Mouse (Mus musculus): ENCODE measurements around the gene Dok5. TPM values are rescaled to one million over a fixed set of nuclear protein-coding genes. Genes with fewer than 3 reads are reported as not detected.

Gene Dok5
- total and polyA plus RNA-seq, 2 experiments from 2014 or later = 50.2 to 79.9 TPM

GRCm38 (mm10) chr2:170726996-170727710 lies 4.5 kb upstream of the Dok5 start:
- no peak for ATAC-seq
- no peak for DNase-seq
- WGBS = 44% methylated on average over 6 of the region's 6 CpGs

GRCm38 (mm10) chr2:170728864-170729263 lies 2.7 kb upstream of the Dok5 start:
- peak; percentile 52 for DNase-seq

More at GRCm38 (mm10) chr2:170726996-170727710, 4.5 kb upstream of the Dok5 start:
- Histone ChIP-seq H3K4me3 (ENCODE audit: low read depth, low read length) (no peak overlapping the region), H3K9me3 (ENCODE audit: low read length) (no peaks in the 10 kb centered on the region), H3K4me1 (ENCODE audit: insufficient read depth) (no peaks in the 10 kb centered on the region), H3K36me3 (ENCODE audit: insufficient read depth) (no peaks in the 10 kb centered on the region), H3K9ac (no peak overlapping the region), H3K27ac (ENCODE audit: low read depth, low read length) (no peak overlapping the region), H3K27me3 (ENCODE audit: insufficient read depth, low read length) (no peaks in the 10 kb centered on the region), H3K4me2 (ENCODE audit: low read depth) (no peak overlapping the region)
- TF ChIP-seq CTCF (IDR thresholded peaks at IDR 0.05; ENCODE audit: low read depth) = no peak

GRCm38 (mm10) chr2:170729661-170730060 lies 1.9 kb upstream of the Dok5 start:
- ATAC-seq = no peak
- WGBS = 34% methylated on average over 2 of the region's 2 CpGs

More at GRCm38 (mm10) chr2:170728864-170729263, 2.7 kb upstream of the Dok5 start:
- no peak overlapping the region for H3K27ac ChIP-seq (ENCODE audit: low read depth, low read length)
- no peak overlapping the region for H3K9ac ChIP-seq
- ATAC-seq = no peak
- H3K4me3 ChIP-seq (ENCODE audit: low read depth, low read length) = no peak overlapping the region
- no peak overlapping the region for H3K4me2 ChIP-seq (ENCODE audit: low read depth)
- no peaks in the 10 kb centered on the region for H3K36me3 ChIP-seq (ENCODE audit: insufficient read depth)
- no peaks in the 10 kb centered on the region for H3K9me3 ChIP-seq (ENCODE audit: low read length)
- H3K27me3 ChIP-seq (ENCODE audit: insufficient read depth, low read length) = no peaks in the 10 kb centered on the region
- H3K4me1 ChIP-seq (ENCODE audit: insufficient read depth) = no peaks in the 10 kb centered on the region
- 70% methylated on average over 9 of the region's 9 CpGs for WGBS
- TF ChIP-seq CTCF (IDR thresholded peaks at IDR 0.05; ENCODE audit: low read depth) = no peak

GRCm38 (mm10) chr2:170730136-170730535 lies 1.5 kb upstream of the Dok5 start:
- Histone ChIP-seq H3K4me3 (ENCODE audit: low read depth, low read length) (no peak overlapping the region), H3K4me1 (ENCODE audit: insufficient read depth) (no peaks in the 10 kb centered on the region), H3K4me2 (ENCODE audit: low read depth) (no peak overlapping the region), H3K27me3 (ENCODE audit: insufficient read depth, low read length) (no peaks in the 10 kb centered on the region), H3K36me3 (ENCODE audit: insufficient read depth) (no peaks in the 10 kb centered on the region), H3K9me3 (ENCODE audit: low read length) (no peaks in the 10 kb centered on the region), H3K9ac (no peak overlapping the region), H3K27ac (ENCODE audit: low read depth, low read length) (no peak overlapping the region)
- ATAC-seq (no peak), DNase-seq (no peak)
- 85% methylated on average over 8 of the region's 8 CpGs for WGBS
- no peak for TF ChIP-seq CTCF (IDR thresholded peaks at IDR 0.05; ENCODE audit: low read depth)

More at GRCm38 (mm10) chr2:170729661-170730060, 1.9 kb upstream of the Dok5 start:
- no peak for DNase-seq
- no peak for TF ChIP-seq CTCF (IDR thresholded peaks at IDR 0.05; ENCODE audit: low read depth)
- no peak overlapping the region for H3K4me3 ChIP-seq (ENCODE audit: low read depth, low read length)
- H3K36me3 ChIP-seq (ENCODE audit: insufficient read depth) = no peaks in the 10 kb centered on the region
- no peaks in the 10 kb centered on the region for H3K27me3 ChIP-seq (ENCODE audit: insufficient read depth, low read length)
- no peak overlapping the region for H3K27ac ChIP-seq (ENCODE audit: low read depth, low read length)
- no peaks in the 10 kb centered on the region for H3K9me3 ChIP-seq (ENCODE audit: low read length)
- H3K4me2 ChIP-seq (ENCODE audit: low read depth) = no peak overlapping the region
- H3K4me1 ChIP-seq (ENCODE audit: insufficient read depth) = no peaks in the 10 kb centered on the region
- no peak overlapping the region for H3K9ac ChIP-seq

- H3K9me3 ChIP-seq (ENCODE audit: low read length) = no peaks in the 10 kb centered on the region
- DNase-seq (no peak), ATAC-seq (no peak)
- no peaks in the 10 kb centered on the region for H3K36me3 ChIP-seq (ENCODE audit: insufficient read depth)
- peak overlapping the region; percentile 74 for H3K4me2 ChIP-seq (ENCODE audit: low read depth)
- no peaks in the 10 kb centered on the region for H3K27me3 ChIP-seq (ENCODE audit: insufficient read depth, low read length)
- no peak for TF ChIP-seq CTCF (IDR thresholded peaks at IDR 0.05; ENCODE audit: low read depth)
- H3K4me1 ChIP-seq (ENCODE audit: insufficient read depth) = no peaks in the 10 kb centered on the region
- H3K9ac ChIP-seq = no peak overlapping the region
- 0 out of 2 replicates have a peak overlapping the region, but pooled peaks have one; percentile 76 for H3K27ac ChIP-seq (ENCODE audit: low read depth, low read length)
- WGBS = 69% methylated on average over 13 of the region's 13 CpGs
- H3K4me3 ChIP-seq (ENCODE audit: low read depth, low read length) = peak overlapping the region; percentile 47; the same call in 1 of the 2 replicates
These were observed 826 bp upstream of the Dok5 start for GRCm38 (mm10) chr2:170730781-170731180.

- no peaks in the 10 kb centered on the region for H3K27me3 ChIP-seq (ENCODE audit: insufficient read depth, low read length)
- peak overlapping the region; percentile 76 for H3K27ac ChIP-seq (ENCODE audit: low read depth, low read length)
- H3K9me3 ChIP-seq (ENCODE audit: low read length) = no peaks in the 10 kb centered on the region
- ATAC-seq = peak; percentile 25
- no peaks in the 10 kb centered on the region for H3K4me1 ChIP-seq (ENCODE audit: insufficient read depth)
- H3K9ac ChIP-seq = peak overlapping the region; percentile 73
- peak overlapping the region; percentile 74 for H3K4me2 ChIP-seq (ENCODE audit: low read depth)
- WGBS = 22% methylated on average over 6 of the region's 6 CpGs
- no peak for DNase-seq
- peak overlapping the region; percentile 47 for H3K4me3 ChIP-seq (ENCODE audit: low read depth, low read length)
- TF ChIP-seq CTCF (IDR thresholded peaks at IDR 0.05; ENCODE audit: low read depth) = no peak
- no peaks in the 10 kb centered on the region for H3K36me3 ChIP-seq (ENCODE audit: insufficient read depth)
These were observed 402 bp upstream of the Dok5 start for GRCm38 (mm10) chr2:170731205-170731604.

GRCm38 (mm10) chr2:170733671-170734070 lies 2.1 kb downstream of the Dok5 start:
- TF ChIP-seq CTCF (IDR thresholded peaks at IDR 0.05; ENCODE audit: low read depth) = no peak
- 59% methylated on average over 1 of the region's 1 CpGs for WGBS
- no peak for ATAC-seq
- Histone ChIP-seq H3K36me3 (ENCODE audit: insufficient read depth) (no peaks in the 10 kb centered on the region), H3K27me3 (ENCODE audit: insufficient read depth, low read length) (no peaks in the 10 kb centered on the region), H3K9ac (no peak overlapping the region), H3K4me2 (ENCODE audit: low read depth) (peak overlapping the region; percentile 74), H3K4me3 (ENCODE audit: low read depth, low read length) (peak overlapping the region; percentile 47), H3K9me3 (ENCODE audit: low read length) (no peaks in the 10 kb centered on the region), H3K4me1 (ENCODE audit: insufficient read depth) (no peaks in the 10 kb centered on the region), H3K27ac (ENCODE audit: low read depth, low read length) (no peak overlapping the region)
- no peak for DNase-seq
